Mouse (Mus musculus) kidney, adult 8-10 months (tissue): Measurements from ENCODE around the gene Pde8b.
A peak's percentile ranks its signal among the peaks of the same experiment; 100 is the strongest.

Source experiments
- DNase-seq, 2 experiments: peaks; one replicate each; pipeline ENCODE4 v3.0.0; 2022

Gene Pde8b

GRCm38 (mm10) chr13:95249511-95250456, at the start of gene Pde8b:
TSS of gene Pde8b (minus strand) at chr13:95250336.
- DNase-seq: peak; percentile 37

GRCm38 (mm10) chr13:95291983-95292382, 41.8 kb upstream of the Pde8b start:
- no peak for DNase-seq

- DNase-seq: peak; percentile 31 to 44
Measured at GRCm38 (mm10) chr13:95288027-95288426, 37.9 kb upstream of the Pde8b start.

- DNase-seq: peak; percentile 75 to 83
Measured at GRCm38 (mm10) chr13:95286989-95287388, 36.9 kb upstream of the Pde8b start.

- peak; percentile 24 to 42 for DNase-seq
Measured at GRCm38 (mm10) chr13:95281740-95282673, 31.9 kb upstream of the Pde8b start.

- no peak for DNase-seq
Measured at GRCm38 (mm10) chr13:95278426-95279025, 28.4 kb upstream of the Pde8b start.

GRCm38 (mm10) chr13:95264691-95265090, 14.6 kb upstream of the Pde8b start:
- no peak for DNase-seq

- DNase-seq: peak; percentile 20 to 38
Measured at GRCm38 (mm10) chr13:95260886-95261789, 11.0 kb upstream of the Pde8b start.

GRCm38 (mm10) chr13:95260391-95260790, 10.3 kb upstream of the Pde8b start:
- DNase-seq: no peak

- no peak for DNase-seq
Measured at GRCm38 (mm10) chr13:95257083-95257482, 6.9 kb upstream of the Pde8b start.

- no peak for DNase-seq
Measured at GRCm38 (mm10) chr13:95255083-95255482, 4.9 kb upstream of the Pde8b start.

GRCm38 (mm10) chr13:95243026-95243425, 7.1 kb downstream of the Pde8b start:
- DNase-seq: no peak

GRCm38 (mm10) chr13:95237488-95237887, 12.6 kb downstream of the Pde8b start:
- no peak for DNase-seq

GRCm38 (mm10) chr13:95235261-95235660, 14.9 kb downstream of the Pde8b start:
- no peak for DNase-seq

- peak; percentile 2 to 22 for DNase-seq
Measured at GRCm38 (mm10) chr13:95231366-95232138, 18.6 kb downstream of the Pde8b start.

GRCm38 (mm10) chr13:95230326-95230725, 19.8 kb downstream of the Pde8b start:
- DNase-seq: no peak

- DNase-seq: no peak
Measured at GRCm38 (mm10) chr13:95224491-95224890, 25.6 kb downstream of the Pde8b start.

GRCm38 (mm10) chr13:95223427-95223772, 26.7 kb downstream of the Pde8b start:
- no peak for DNase-seq

GRCm38 (mm10) chr13:95222569-95223426, 27.3 kb downstream of the Pde8b start:
- peak; percentile 5 to 6 for DNase-seq
